Mouse (Mus musculus) spleen, postnatal 36 days (tissue): Measurements from ENCODE around the gene Vmn2r76.
"Not testable (repeated sequence)": the region's sequence is repeated elsewhere in the genome, so short reads cannot be mapped to it uniquely, and the experiment has no call there.

Experiments
- DNase-seq, 2 experiments: peaks; one replicate each; pipeline ENCODE4 v3.0.0; 2022; ENCODE audit warnings: low spot score in 2 of 2, mixed read lengths in 1 of 2

Gene Vmn2r76

DNA sequence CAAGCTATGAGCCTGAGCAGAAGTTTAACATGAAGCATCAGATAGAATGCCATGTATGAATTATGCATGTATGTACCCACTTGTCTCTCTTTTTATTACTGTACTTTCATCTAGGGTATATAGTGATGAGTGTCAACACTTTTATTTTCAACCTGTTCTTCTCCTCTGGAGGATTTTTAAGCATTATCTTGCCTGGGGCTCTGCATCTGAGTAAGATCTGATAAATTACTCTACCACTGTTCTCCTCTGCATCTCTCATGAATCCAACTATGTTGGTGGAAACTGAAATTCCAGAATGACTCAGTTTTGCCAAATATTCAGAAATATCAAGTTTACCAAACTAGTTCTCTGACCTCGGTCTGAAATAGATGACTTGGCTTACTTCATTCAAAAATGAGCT lies at the start of gene Vmn2r76:
Gene Vmn2r76 (minus strand): TSS at position 101 of the 400 bp plus-strand sequence.
- no peak for DNase-seq

DNA sequence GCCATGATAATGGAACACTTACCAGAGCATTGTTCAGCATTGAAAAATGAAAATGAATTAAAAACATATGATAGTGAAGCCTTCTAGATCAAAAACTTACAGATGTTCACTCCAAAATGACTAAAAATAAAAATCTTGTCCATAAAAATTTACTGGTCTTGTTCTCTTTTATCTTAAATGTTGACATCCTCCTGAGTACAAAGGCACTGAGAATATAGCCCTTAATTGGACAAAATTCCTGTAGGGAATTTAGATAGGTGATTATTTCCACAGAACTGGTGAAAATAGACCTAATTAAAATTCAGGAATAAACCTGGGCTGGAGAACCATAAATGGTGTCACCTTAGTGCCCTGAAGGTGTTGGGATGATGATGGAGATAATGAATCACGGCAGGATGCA lies 31.0 kb upstream of the Vmn2r76 start, which contains the start of gene Olfr310:
Gene Olfr310 (minus strand): TSS at position 101 of the 400 bp plus-strand sequence.
- no peak for DNase-seq

DNA sequence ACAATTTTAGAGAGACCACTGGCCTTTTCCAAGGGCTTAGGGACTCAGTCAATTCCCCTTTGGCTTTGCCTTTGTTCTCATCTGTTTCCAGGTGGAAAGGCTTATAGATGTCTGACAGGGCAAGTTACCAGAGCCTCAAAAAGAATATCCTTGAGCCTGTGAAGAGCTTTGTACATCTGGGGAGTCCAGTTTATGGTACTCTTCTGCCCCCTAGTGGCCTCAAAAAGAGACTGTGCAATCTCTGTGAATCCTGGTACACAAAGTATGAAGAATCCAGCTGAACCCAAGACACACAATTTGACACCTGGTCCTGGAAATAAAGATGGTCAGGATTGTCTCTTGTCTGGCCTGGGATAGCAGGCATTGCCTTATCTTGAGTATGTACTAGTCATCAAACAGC lies 34.8 kb downstream of the Vmn2r76 start:
- DNase-seq = no peak

DNA sequence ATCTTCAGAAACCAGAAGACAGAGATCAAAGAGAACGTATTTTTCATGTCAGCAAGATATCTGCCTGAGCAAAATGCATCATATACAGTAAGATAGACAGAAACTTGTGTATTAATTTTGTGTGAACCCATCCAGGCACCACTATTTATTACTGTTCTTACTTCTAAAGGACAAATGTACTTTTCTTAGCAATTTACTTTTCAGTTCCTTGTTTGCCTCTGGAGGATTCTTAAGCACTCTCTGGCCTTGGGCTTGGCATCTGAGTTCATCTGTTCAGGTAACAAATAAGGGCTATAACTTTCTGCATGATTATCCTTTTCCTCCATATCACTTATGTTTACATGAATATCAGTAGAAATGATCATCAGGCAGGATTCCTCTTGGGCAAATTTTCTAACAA lies 74.4 kb downstream of the Vmn2r76 start, which contains the start of gene Vmn2r75:
Gene Vmn2r75 (minus strand): TSS at position 101 of the 400 bp plus-strand sequence.
- DNase-seq = not testable (repeated sequence)
